Mouse (Mus musculus) megakaryocyte, embryonic 14.5 days (primary cell): ENCODE results near the gene Clec2d.

Experiments used
- FLI1 ChIP-seq: IDR thresholded peaks from 2 replicates; pipeline ENCODE4 v1.6.1; 2012; ENCODE audit warnings: low read length, inconsistent platforms, mixed read lengths
- GATA1 ChIP-seq: IDR thresholded peaks from 3 replicates; pipeline ENCODE4 v1.6.1; 2012; ENCODE audit warnings: mixed read lengths, low read length, inconsistent platforms, borderline replicate concordance

GRCm38 (mm10) chr6:129215886-129216637 is 35.6 kb downstream of the Clec2d start:
- TF ChIP-seq GATA1 (no peak), FLI1 (no peak)
